ENCODE assay signal across 8 mouse cellular contexts in the genomic region with DNA sequence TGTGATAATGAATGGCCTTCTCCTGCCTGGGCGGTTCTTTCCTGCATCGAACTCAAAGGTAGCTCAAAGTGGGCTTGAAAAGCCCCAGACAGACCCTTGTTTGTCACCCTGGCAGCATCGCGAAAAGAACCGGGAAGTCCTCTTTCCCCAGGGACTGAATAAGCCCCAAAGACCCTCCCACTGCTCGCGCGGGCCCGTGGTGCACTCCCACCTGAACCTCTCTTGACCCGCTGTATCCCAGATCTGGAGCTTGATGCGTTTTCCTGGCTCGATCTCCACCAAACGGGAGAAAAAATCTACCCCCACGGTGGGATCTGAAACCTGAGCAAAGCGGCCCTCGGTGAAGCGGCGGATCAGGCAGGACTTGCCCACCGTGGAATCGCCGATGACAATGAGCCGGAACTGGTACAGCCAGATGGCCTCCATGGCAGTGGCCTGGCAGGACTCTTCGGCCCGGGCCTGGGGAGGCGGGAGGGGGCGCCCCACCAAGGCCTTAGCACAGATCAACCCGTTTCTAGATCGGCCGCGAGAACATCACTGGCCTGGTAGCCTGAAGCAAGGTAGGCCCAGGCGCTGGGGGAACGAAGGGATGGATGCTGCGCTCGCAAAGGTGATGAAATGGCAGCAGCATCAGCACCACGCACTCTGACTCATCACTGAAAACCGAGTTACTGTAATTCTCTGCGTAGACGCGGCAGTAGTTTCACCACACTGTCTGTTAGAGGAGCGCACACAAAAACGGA. TPM values are rescaled to one million over a fixed set of nuclear protein-coding genes. Genes with fewer than 3 reads are reported as not detected.
DNase-seq lines count a peak whose midpoint lies in the region; ATAC-seq and TF ChIP-seq lines count a peak whose summit lies in the region.

Rab39b (minus strand) TSS at position 650 of the 743 bp plus-strand sequence.

- no peak for TF ChIP-seq CTCF in lung, postnatal 0 days (IDR thresholded peaks at IDR 0.05)

- H3K4me3 ChIP-seq in embryonic facial prominence, embryonic 13.5 days, result peak within 1 kb of the TSS; percentile 53
- H3K4me3 ChIP-seq in lung, postnatal 0 days (ENCODE audit: low read depth, low read length), result no peak within 1 kb of the TSS

- H3K4me1 ChIP-seq in embryonic facial prominence, embryonic 13.5 days, result no peaks in the 10 kb centered on the region
- no peaks in the 10 kb centered on the region for H3K4me1 ChIP-seq in lung, postnatal 0 days (ENCODE audit: insufficient read depth, low read depth, low read length)

- H3K4me2 ChIP-seq in embryonic facial prominence, embryonic 13.5 days, result peak within 1 kb of the TSS; percentile 59
- peak within 1 kb of the TSS; percentile 39 for H3K4me2 ChIP-seq in lung, postnatal 0 days (replicated peaks; ENCODE audit: low read depth, low read length)

- H3K27ac ChIP-seq in embryonic facial prominence, embryonic 13.5 days, result no peak within 1 kb of the TSS
- no peak within 1 kb of the TSS for H3K27ac ChIP-seq in lung, postnatal 0 days (ENCODE audit: low read length)

- H3K27me3 ChIP-seq in embryonic facial prominence, embryonic 13.5 days, result no peaks in the 10 kb centered on the region
- H3K27me3 ChIP-seq in lung, postnatal 0 days (replicated peaks; ENCODE audit: insufficient read depth, low read length), result no peaks in the 10 kb centered on the region

- 22% methylated on average over 41 of the region's 41 CpGs for WGBS in embryonic facial prominence, embryonic 13.5 days
- 18% methylated on average over 38 of the region's 41 CpGs for WGBS in lung, postnatal 0 days

- H3K9ac ChIP-seq in embryonic facial prominence, embryonic 13.5 days, result peak within 1 kb of the TSS; percentile 69
- H3K9ac ChIP-seq in lung, postnatal 0 days (replicated peaks; ENCODE audit: low read depth), result no peak within 1 kb of the TSS

- peak; percentile 10 to 59 for DNase-seq in adrenal gland, adult (ENCODE audit: inconsistent age in 2 of 2, low spot score in 1 of 2)
- no peak for DNase-seq in adrenal gland, postnatal 4 days (ENCODE audit: low spot score in 2 of 2)
- peak; percentile 8 for DNase-seq in adrenal gland, postnatal 14 days
- peak; percentile 7 for DNase-seq in heart, postnatal 4 days
- DNase-seq in layer of hippocampus, postnatal 14 days (ENCODE audit: low spot score in 2 of 2), result peak; percentile 55 to 61
- DNase-seq in lung, postnatal 0 days (ENCODE audit: low spot score), result peak; percentile 12
- DNase-seq in right cerebral cortex, postnatal 14 days, result peak; percentile 45

- TF ChIP-seq EP300 in lung, postnatal 0 days (IDR thresholded peaks at IDR 0.05), result no peak

- peak; percentile 64 for ATAC-seq in embryonic facial prominence, embryonic 13.5 days (ENCODE audit: insufficient number of reproducible peaks, insufficient read depth, low FRiP score, low TSS enrichment, low read depth)
- ATAC-seq in lung, postnatal 0 days, result no peak

- no peaks in the 10 kb centered on the region for H3K36me3 ChIP-seq in embryonic facial prominence, embryonic 13.5 days
- no peaks in the 10 kb centered on the region for H3K36me3 ChIP-seq in lung, postnatal 0 days (ENCODE audit: insufficient read depth, low read length)

- no peaks in the 10 kb centered on the region for H3K9me3 ChIP-seq in embryonic facial prominence, embryonic 13.5 days
- H3K9me3 ChIP-seq in lung, postnatal 0 days (ENCODE audit: low read length), result no peaks in the 10 kb centered on the region

RNA-seq across cellular contexts. Expression of gene Rab39b, which starts in this region (rescaled TPM):
- total RNA-seq in adrenal gland, postnatal 4 days (2021), result 1 to 10 TPM; 2.5 to 2.6 TPM
- 1.5 and 1.6 TPM in 2 replicates for total RNA-seq in adrenal gland, postnatal 14 days (2021)
- polyA plus RNA-seq in embryonic facial prominence, embryonic 13.5 days (2015; fragmentation: Nextera tagmentation; extraction: Ambion mirVana), result 3.7 TPM in 2 replicates
- total RNA-seq in heart, postnatal 4 days (2021), result under 1 TPM; 0.09 to 0.14 TPM
- 10 to 100 TPM; 34.6 to 36.9 TPM for total RNA-seq in layer of hippocampus, postnatal 14 days (2021)
- 0.24 and 0.25 TPM in 2 replicates for polyA plus RNA-seq in lung, postnatal 0 days (2015; fragmentation: Nextera tagmentation; extraction: Ambion mirVana)

Comparison
In these comparisons a context has a peak if more than half of its experiments do, and no peak if none do; other contexts are left out.
1. RNA of gene Rab39b (total RNA-seq): 34.6 to 36.9 TPM in layer of hippocampus, postnatal 14 days; 2.5 to 2.6 TPM in adrenal gland, postnatal 4 days, 1.5 to 1.6 TPM in adrenal gland, postnatal 14 days and 0.09 to 0.14 TPM in heart, postnatal 4 days; every median in the first group is over 4 times any median in the second.
2. DNase-seq: peak in adrenal gland, adult (2 of 2), adrenal gland, postnatal 14 days (single experiment), layer of hippocampus, postnatal 14 days (2 of 2) and right cerebral cortex, postnatal 14 days (single experiment); none in adrenal gland, postnatal 4 days (0 of 2).
3. Peak in DNase-seq in heart, postnatal 4 days; RNA of the gene not detected or under 1 TPM.
4. Peak in DNase-seq and H3K4me2 ChIP-seq in lung, postnatal 0 days; RNA of the gene not detected or under 1 TPM.